Mouse (Mus musculus): ENCODE measurements around the gene Lrrc39.

Lrrc39 gene

GRCm38 (mm10) chr3:116614295-116614892 lies 51.6 kb downstream of the Lrrc39 start, which contains the start of gene Trmt13:
TSS of gene Trmt13 (minus strand) at chr3:116614587.
- DNase-seq = no peak

- no peak for DNase-seq
Observed at GRCm38 (mm10) chr3:116615318-116616068, 52.7 kb downstream of the Lrrc39 start.

GRCm38 (mm10) chr3:116618855-116619254 lies 56.1 kb downstream of the Lrrc39 start:
- no peak for DNase-seq

- DNase-seq = no peak
Observed at GRCm38 (mm10) chr3:116620636-116621370, 58.0 kb downstream of the Lrrc39 start.

- DNase-seq = no peak
Observed at GRCm38 (mm10) chr3:116622641-116623040, 59.9 kb downstream of the Lrrc39 start.

GRCm38 (mm10) chr3:116631459-116631858 lies 68.7 kb downstream of the Lrrc39 start:
- DNase-seq = no peak
